Mouse (Mus musculus) gastrocnemius, adult 2 months (tissue): Measurements from ENCODE around the gene Cdc14a. TPM values are rescaled to one million over a fixed set of nuclear protein-coding genes. Genes with fewer than 3 reads are reported as not detected.

Experiments
- DNase-seq: peaks from one replicate; pipeline ENCODE4 v3.0.0; 2022
- H3K27ac ChIP-seq: fragments of 200-600 bp; 2 replicates; pipeline ENCODE4 v1.8.1; 2022; ENCODE audit warnings: mild to moderate bottlenecking
- H3K4me3 ChIP-seq: fragments of 200-600 bp; 2 replicates; pipeline ENCODE4 v1.8.1; 2022; ENCODE audit warnings: mild to moderate bottlenecking, moderate library complexity
- CTCF ChIP-seq: fragments of 200-600 bp; IDR thresholded peaks from 2 replicates; pipeline ENCODE4 v1.8.1; 2022; ENCODE audit warnings: antibody characterized with exemption, mild to moderate bottlenecking, moderate library complexity
- intact Hi-C: fragments of 180-260 bp; cut with DNase I; formaldehyde crosslinking; loops from one replicate; pipeline ENCODE4 v1.15.1; 2025
- total RNA-seq, 2 experiments: library from RNA; stranded (reverse); gene quantifications; 2 replicates each; pipeline ENCODE4 v1.2.3; 2021

The Cdc14a gene
- total RNA-seq, 2 experiments from 2014 or later = 19.3 to 28.5 TPM

GRCm38 (mm10) chr3:116409486-116409885, 14.3 kb downstream of the Cdc14a start:
- TF ChIP-seq CTCF = no peak
- intact Hi-C loops = no loop called here
- Histone ChIP-seq H3K4me3 (no peak overlapping the region), H3K27ac (peak overlapping the region; percentile 43; the same call in 1 of the 2 replicates)
- no peak for DNase-seq

- DNase-seq = no peak
- Histone ChIP-seq H3K4me3 (no peak overlapping the region), H3K27ac (no peak overlapping the region; the same call in 1 of the 2 replicates)
- TF ChIP-seq CTCF = no peak
- intact Hi-C loops = no loop called here
Observed at GRCm38 (mm10) chr3:116408856-116409255, 15.0 kb downstream of the Cdc14a start.

GRCm38 (mm10) chr3:116405516-116405915, 18.3 kb downstream of the Cdc14a start:
- Histone ChIP-seq H3K4me3 (no peak overlapping the region), H3K27ac (peak overlapping the region; percentile 76)
- DNase-seq = no peak
- intact Hi-C loops = loop anchor here (2.0 kb wide), 1 partner anchor 13 kb away; no protein-coding TSS in a partner anchor
- TF ChIP-seq CTCF = no peak

GRCm38 (mm10) chr3:116401436-116401835, 22.4 kb downstream of the Cdc14a start:
- DNase-seq = no peak
- intact Hi-C loops = no loop called here
- H3K27ac ChIP-seq = peak overlapping the region; percentile 21; the same call in 1 of the 2 replicates
- H3K4me3 ChIP-seq = no peak overlapping the region
- TF ChIP-seq CTCF = no peak

GRCm38 (mm10) chr3:116399349-116400090, 24.3 kb downstream of the Cdc14a start:
- no peak for TF ChIP-seq CTCF
- Histone ChIP-seq H3K27ac (0 out of 2 replicates have a peak overlapping the region, but pooled peaks have one; percentile 1), H3K4me3 (no peak overlapping the region)
- intact Hi-C loops = loop anchor here (5.0 kb wide), 1 partner anchor 47 kb away; no protein-coding TSS in a partner anchor
- no peak for DNase-seq

- Histone ChIP-seq H3K27ac (peak overlapping the region; percentile 43), H3K4me3 (no peak overlapping the region)
- TF ChIP-seq CTCF = no peak
- intact Hi-C loops = loop anchor here (5.0 kb wide), 1 partner anchor 46 kb away; no protein-coding TSS in a partner anchor
- DNase-seq = no peak
Observed at GRCm38 (mm10) chr3:116398543-116398942, 25.3 kb downstream of the Cdc14a start.

GRCm38 (mm10) chr3:116397976-116398375, 25.9 kb downstream of the Cdc14a start:
- no peak for TF ChIP-seq CTCF
- DNase-seq = no peak
- intact Hi-C loops = loop anchor here (5.0 kb wide), 1 partner anchor 46 kb away; no protein-coding TSS in a partner anchor
- Histone ChIP-seq H3K27ac (peak overlapping the region; percentile 28), H3K4me3 (no peak overlapping the region)

GRCm38 (mm10) chr3:116397341-116397740, 26.5 kb downstream of the Cdc14a start:
- intact Hi-C loops = loop anchor here (5.0 kb wide), 1 partner anchor 45 kb away; no protein-coding TSS in a partner anchor
- Histone ChIP-seq H3K4me3 (no peak overlapping the region), H3K27ac (peak overlapping the region; percentile 64)
- TF ChIP-seq CTCF = no peak
- DNase-seq = no peak

GRCm38 (mm10) chr3:116396571-116396970, 27.3 kb downstream of the Cdc14a start:
- intact Hi-C loops = loop anchor here (5.0 kb wide), 1 partner anchor 44 kb away; no protein-coding TSS in a partner anchor
- no peak for TF ChIP-seq CTCF
- peak overlapping the region; percentile 64 for H3K27ac ChIP-seq
- no peak overlapping the region for H3K4me3 ChIP-seq
- DNase-seq = peak; percentile 64

- intact Hi-C loops = loop anchor here (5.0 kb wide), 1 partner anchor 43 kb away; no protein-coding TSS in a partner anchor
- Histone ChIP-seq H3K27ac (peak overlapping the region; percentile 66), H3K4me3 (no peak overlapping the region)
- TF ChIP-seq CTCF = no peak
- no peak for DNase-seq
Observed at GRCm38 (mm10) chr3:116394885-116395390, 28.9 kb downstream of the Cdc14a start.

GRCm38 (mm10) chr3:116391399-116391798, 32.4 kb downstream of the Cdc14a start:
- TF ChIP-seq CTCF = no peak
- Histone ChIP-seq H3K27ac (peak overlapping the region; percentile 49), H3K4me3 (no peak overlapping the region)
- no peak for DNase-seq
- intact Hi-C loops = no loop called here

GRCm38 (mm10) chr3:116389500-116390470, 34.0 kb downstream of the Cdc14a start:
- no peak for DNase-seq
- H3K4me3 ChIP-seq = peak overlapping the region; percentile 29; the same call in 1 of the 2 replicates
- H3K27ac ChIP-seq = peak overlapping the region; percentile 38; the same call in 1 of the 2 replicates
- intact Hi-C loops = no loop called here
- TF ChIP-seq CTCF = no peak
